Mouse (Mus musculus) cerebellum, adult 18-20 months (tissue): ENCODE results near the gene Nod2.
A peak's percentile ranks its signal among the peaks of the same experiment; 100 is the strongest.
"Not testable (repeated sequence)": the region's sequence is repeated elsewhere in the genome, so short reads cannot be mapped to it uniquely, and the experiment has no call there.

ENCODE experiments used
- DNase-seq, 2 experiments: peaks; one replicate each; pipeline ENCODE4 v3.0.0; 2021

Gene Nod2

DNA sequence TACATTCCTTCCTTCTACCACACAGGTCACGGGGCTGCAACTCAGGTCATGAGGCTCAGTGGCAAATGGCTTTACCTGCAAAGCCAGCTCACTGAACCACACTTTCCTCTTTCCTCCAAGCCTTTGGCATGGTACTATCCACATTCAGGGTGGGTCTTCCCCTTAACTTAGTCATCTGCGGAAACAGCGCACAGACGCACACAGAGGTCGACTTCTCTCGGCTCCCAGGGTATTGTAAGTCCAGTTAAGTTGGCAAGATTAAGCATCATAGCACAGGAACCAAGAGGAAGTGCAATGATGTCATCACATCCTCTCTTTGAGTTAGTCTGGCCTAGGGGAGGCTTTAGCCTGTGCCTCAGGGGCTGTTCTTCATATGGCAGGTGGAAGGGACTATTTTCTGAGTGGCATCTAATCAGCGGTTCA lies 13.8 kb upstream of the Nod2 start:
- no peak for DNase-seq

DNA sequence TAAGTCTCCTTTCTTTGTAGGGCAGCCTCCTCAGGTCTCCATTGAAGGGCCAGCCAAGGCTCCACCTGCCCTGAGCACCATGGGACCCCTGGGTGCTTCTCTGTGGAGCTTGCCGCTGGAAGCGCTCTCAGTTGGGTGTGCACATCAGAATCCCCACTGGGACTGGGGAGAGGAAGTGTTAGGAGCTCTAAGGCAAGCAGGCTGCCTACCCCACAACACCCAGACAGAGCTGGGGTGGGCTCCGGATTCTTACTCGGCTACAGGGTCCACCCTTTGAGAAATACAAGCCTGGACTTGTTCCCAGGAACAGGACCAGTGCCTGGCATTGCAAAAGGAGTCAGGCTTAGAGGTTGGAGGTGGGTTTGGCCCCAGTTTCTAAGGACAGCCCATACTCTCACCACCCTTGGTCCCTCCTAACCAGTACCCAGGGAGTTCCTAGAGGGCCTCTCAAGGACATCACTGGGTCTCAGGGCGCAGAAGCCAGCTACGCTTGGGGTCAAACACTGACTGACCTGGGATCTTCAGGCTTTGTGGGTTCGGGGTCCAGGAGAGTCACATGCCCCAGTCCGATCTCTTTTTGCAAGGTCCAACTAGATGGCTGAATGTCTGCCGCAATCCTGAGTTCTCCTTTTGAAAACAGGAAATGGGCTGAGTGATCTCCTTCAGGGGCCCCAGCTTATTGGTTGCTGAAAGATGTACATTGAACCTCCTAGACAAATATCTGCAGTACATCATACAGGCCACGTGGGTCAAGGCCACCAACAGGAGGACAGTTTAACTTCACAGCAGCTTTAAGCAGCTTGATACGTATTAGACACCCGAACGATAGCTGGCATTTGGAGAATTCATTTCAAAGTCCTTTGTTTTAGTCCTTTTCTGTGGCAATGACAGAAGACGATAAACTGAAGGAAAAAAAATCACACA lies 11.4 kb upstream of the Nod2 start, which contains the start of gene Snx20:
Snx20 (minus strand) TSS at position 655 of the 924 bp plus-strand sequence.
- no peak for DNase-seq

DNA sequence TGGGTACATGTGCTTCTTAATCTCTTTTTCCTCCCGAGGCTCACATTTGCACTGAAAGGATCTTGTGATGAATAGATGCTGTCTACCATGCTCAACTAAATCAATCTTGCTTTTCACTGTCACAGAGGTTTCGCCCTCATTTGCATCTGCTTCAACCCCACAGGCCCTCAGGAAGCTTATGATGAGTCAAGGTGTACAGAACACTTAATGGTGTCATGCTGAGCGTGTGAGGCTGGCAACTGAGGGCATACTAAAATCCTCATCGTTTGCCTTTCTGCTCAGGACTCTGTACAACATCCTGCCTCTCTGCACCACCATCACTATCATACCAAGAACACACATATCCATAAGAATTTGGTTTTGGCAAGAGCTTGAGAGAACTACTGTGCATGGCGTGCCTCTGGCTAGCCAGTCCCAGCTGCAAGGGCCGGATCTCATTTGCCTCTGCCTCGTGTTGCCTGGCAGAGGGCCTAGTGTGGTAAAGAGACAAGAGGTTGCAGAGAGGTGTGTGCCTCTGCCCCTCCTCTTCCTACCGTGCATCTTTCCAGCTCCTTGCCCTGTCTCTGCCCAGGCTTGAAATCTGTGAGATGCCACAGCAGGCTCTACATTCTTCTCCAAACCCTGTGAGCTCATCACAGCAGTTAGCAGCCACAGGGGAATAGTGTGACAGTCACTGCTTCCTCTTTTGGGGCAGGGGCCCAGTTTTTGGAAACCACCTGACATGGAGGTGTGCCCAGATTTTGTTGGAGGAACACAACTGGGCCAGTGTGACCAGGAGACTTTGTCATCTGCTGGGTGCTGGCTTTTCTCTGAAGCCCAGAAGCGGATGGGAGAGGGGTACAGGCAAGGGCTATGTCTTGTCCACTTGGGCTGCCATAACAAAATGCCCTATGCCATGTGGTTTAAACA lies 9.8 kb upstream of the Nod2 start:
- no peak for DNase-seq

DNA sequence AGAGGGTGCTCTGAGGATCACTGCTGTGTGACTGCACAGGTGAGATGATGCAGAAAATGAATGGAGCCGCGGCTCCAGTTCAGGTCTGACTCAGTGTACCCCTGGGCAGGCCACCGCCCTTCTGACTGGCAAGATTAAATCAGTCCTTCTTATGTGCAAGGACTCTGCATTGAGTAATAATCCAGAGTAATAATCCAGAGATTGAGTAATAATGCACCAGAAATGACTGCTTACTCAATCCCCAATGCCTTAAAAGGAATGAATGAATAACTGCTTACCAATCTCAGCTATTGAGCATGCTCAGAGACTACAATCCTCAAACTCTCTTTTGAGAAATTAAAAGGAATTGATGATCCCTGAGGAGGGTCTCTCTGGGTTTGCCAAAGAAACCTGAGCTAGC lies 8.2 kb upstream of the Nod2 start:
- no peak for DNase-seq

DNA sequence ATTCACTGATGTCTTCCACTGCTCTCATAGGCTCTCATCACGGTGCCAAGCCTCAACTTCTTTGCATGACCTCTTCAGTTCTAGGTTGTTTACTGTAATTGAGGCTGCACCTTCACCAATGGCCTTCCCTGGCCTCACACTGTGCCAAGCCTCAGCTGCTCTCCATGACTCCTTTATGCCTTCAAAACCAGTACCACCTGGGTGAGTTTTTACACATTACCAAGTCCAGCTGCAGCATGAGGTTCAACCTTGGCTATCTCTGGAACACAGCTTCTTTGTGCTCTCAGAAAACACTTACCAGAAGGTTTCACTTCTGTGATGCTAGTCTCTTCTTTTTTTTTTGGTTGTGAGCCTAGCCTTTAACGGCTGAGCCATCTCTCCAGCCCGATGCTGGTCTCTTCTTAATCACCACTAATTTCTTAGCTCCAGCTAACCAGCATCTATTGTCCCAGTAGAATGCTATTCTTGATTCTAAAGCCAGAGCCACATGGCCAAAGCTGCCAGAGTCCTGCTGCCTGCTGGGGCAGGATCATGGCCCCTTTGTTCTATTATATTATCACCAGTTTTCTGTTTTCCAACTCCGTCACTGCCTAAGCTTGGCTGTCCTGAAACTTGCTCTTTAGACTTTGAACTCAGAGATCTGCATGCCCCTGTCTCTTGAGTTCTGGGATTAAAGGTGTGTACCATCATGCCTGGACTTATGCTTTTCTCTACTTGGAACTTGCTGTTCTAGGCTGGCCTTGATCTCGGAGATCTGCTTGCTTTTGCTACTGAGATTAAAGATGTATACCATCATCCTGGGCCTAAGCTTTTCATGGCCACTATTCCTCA lies 4.2 kb upstream of the Nod2 start:
- DNase-seq, result no peak

DNA sequence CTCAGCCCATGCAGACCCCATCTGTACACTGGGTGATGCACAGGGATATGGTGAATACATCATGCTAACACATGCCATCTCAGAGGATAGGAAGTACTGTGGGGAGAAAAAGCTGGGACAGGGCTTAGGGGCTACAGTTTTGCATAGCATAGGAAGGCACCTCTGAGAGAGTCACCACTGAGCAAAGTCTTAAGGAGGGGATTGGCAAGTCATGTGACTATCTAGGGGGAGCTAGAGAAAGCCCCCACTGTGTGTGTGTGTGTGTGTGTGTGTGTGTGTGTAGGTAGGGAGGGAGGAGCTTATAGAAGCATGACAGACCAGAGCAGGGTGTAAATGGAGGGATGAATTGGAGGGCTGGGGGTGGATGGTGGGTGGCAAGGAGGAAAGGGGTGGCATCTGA lies 1.2 kb downstream of the Nod2 start:
- no peak for DNase-seq

DNA sequence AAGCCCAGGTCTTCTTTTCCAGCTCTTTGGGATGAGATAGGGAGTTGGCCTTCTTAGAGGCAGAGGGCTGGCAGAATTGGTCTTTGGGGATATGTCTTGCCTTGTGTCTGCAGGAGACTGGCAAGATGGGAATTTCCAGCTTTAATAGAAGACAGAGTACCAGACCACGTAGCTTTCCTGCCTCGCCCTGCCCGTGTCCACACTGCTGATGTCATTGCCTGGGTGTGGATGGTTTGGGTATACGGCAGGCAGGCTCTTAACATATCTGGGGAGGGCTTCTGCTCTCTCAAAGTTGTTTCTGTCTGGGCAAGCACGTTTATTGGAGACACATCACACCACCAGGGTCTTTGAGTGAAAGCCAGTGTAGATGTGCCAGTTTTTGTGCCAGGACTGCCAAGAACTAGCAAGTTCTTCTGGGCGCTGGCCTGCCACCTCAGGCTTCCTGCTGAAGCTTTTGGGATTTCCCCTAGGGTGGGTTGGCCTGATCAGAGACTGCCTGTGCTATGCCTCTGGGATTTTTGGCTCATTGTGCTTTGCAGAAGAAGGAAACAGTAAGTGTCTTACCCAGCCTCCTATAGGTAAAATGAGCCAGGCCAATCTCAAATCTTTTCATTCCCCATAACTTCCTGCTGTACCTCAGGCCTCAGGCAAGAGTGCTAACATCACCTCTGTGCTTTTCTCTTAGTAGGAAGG lies 3.0 kb downstream of the Nod2 start:
- no peak for DNase-seq

DNA sequence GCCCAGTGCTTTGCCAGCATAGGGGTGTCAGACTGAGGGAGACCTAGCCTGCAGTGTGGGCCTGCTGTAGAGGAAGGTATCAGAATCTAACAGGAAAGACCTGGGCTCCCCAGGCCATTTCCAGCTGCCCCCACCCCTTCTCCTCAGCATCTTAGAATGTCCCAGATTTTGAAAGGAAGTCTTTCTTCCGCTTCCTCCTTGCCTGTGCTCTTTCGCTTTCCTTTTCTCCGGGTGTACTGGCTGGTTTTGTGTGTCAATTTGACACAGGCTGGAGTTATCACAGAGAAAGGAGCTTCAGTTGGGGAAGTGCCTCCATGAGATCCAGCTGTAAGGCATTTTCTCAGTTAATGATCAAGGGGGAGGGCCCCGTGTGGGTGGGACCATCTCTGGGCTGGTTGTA lies 4.0 kb downstream of the Nod2 start:
- DNase-seq, result not testable (repeated sequence)

DNA sequence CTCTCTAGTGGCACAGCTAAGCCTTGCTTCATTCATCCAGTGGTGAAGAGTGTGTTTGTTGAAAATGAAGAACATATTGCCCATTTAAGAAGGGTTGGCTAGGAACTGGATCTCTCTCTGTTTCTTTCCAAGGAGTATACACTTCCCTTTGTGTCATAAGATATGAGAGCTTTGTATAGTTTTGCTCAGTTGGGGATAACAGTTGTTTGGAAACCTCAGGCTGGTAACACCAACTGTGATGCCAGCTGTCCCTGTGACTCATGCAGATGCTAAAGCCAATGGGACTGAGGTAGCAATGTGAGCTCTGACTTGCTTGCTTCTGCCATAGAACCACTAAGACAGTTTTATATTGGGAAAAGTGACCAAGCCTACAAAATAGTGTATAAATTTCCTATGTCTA lies 8.2 kb downstream of the Nod2 start:
- DNase-seq, result no peak

DNA sequence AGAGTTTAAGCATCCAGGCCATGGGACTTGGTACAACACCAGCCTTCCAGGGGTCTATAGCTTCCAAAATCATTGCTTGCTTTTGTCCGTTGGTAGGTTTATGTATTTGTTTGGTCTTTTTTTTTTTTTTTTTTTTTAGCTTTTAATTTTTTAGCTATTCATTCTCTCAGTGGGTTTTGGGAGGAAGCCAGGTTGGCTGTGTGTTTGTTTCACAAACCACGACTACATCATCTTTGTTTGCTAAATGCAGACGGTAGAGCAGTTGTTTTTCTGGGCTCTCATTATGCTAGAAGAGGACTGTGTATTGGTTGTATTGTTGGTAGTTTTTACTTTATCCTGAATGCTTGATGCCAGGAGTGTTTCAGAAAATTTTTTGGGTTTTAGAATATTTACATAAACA lies 12.8 kb downstream of the Nod2 start:
- DNase-seq, result no peak

DNA sequence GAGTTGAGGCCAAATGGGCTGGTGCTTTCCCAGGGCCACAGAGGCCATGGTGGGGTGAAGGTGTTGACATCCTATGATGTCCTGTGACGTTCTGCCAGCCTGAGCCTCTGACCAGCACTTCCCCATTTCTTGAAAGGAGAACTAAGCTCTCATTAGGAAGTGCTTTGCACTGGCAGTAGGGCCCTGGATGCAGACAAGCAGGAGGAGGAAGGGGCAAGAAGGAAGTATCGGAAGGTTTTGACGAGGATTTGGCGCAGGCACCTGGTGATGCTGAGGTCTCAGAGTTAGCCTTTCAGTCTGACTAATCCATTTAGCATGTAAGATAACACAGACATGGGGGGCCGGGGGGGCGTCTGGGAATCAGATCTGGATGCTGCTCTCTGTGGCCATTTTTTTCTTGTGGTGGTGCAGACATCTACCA lies 15.3 kb downstream of the Nod2 start:
- DNase-seq, result no peak

DNA sequence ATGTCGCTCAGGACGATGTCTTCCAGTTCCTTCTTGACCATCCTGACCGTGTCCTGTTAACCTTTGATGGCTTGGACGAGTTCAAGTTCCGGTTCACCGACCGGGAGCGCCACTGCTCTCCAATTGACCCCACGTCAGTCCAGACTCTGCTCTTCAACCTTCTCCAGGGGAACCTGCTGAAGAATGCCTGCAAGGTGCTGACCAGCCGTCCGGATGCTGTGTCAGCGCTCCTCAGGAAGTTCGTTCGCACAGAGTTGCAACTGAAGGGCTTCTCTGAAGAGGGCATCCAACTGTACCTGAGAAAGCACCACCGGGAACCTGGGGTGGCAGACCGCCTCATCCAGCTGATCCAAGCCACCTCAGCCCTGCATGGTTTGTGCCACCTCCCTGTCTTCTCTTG lies 17.0 kb downstream of the Nod2 start:
- DNase-seq, result no peak

DNA sequence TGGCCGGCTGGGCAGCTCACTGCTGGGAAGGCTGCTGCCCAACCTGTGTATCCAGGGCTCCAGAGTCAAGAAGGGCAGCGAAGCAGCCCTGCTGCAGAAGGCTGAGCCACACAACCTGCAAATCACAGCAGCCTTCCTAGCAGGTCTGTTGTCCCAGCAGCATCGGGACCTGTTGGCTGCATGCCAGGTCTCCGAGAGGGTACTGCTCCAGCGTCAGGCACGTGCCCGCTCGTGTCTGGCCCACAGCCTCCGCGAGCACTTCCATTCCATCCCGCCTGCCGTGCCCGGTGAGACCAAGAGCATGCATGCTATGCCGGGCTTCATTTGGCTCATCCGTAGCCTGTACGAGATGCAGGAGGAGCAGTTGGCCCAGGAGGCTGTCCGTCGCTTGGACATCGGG lies 17.8 kb downstream of the Nod2 start:
- DNase-seq, result peak; percentile 71 to 74

DNA sequence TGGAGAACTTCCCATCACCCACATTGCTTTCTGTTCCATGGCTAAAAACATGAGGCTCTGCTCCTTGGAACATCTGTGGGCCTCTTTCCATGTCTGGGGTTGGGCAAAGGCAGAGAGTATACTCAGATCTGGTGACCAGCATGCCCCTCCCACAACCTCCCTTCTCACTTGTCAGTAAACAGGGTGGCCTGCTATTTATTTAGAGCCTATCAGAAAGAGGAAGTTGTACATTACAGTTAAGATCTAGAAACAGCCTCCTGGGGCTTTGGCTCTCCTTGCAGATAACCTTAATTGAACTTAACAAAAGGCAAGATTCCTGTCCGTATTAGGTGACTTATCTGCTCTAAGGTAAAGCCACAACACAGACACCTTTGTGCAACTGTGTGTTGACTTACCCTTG lies 19.3 kb downstream of the Nod2 start:
- no peak for DNase-seq

DNA sequence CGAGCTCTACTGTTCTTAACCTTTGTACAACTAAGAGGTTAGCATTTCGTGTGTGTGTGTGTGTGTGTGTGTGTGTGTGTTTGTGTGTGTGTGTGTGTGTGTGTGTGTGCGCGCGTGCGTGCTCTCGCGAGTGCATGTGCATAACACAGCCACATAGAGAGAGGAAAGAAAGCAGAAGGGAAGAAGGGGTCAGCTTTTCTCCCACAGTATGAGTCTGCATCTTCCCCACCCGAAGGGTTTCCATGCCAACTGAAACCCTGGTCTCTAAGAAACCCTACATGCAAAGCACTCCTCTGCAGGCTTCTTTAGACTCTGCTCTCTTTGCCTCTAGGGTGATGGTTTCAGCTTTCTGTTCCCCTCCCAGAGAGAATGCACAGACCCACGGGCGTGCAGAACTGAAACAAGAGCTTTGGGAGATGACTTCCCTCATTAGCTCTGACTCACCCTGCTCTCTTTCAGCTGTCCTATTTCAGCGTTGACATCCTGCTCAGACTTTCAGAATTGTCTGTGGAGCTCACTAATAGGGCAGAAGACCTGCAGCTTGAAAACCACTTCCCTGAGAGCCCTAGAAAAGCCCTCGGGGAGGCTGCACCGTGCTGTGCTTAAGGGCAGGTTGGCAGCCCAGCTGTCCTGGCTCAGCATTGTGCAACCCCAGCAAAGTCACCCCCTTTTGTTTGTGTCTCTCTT lies 21.4 kb downstream of the Nod2 start:
- no peak for DNase-seq

DNA sequence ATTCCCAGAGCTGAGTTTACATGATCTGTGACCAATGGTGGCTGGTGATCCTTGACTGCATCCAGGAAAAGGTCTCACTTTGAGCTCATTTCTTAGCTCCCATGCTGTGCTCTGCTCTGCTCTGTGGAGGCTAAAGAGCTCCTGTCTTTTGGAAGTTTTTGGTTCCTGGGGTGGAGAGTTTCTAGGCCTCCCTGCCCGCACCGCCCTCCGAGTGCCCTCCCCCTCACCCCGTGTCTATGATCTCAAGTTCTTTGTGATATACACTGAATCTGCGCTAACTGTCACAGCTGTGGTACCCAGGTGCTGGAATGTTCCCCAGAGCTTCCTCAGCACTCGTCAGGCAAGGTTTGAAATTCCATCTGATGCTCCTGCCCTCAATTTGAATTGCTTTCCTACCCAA lies 23.7 kb downstream of the Nod2 start:
- no peak for DNase-seq

DNA sequence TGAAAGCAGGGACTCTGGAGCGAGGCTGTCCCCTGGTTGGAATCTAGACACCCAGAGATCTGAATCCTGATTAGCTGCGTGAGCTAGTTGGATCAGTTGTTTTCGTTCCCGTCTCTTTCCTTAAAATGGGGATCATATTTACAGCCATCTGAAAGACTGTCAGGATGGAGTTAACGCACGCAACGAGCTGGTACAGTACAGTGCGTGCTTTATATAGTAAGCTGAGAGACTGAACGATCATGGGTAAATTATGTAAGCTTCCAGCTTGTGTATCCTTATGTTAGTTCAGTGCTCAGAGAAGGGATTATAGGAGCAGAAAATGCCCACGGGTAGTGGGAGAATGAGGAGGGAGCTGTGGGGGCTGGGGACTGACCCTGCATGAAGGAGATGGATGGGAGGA lies 24.5 kb downstream of the Nod2 start:
- DNase-seq, result no peak

DNA sequence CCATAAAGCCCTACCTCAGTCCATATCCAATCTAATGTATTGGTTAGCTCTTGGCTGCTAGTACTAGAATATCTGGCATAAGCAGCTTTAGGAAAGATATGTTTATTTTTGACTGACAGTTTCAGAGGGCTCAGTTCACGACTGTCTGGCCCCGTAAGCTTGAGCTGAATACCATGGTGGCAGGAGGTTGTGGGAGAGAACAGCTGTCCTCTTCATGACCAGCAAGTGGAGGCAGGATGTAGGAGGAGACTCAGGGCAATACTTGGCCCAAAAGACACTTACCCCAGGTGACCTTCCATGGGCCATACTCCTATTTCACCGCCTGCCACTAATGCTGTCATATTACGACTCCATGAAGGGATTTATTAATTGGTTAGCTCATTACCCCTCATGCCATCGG lies 26.7 kb downstream of the Nod2 start:
- DNase-seq, result no peak

DNA sequence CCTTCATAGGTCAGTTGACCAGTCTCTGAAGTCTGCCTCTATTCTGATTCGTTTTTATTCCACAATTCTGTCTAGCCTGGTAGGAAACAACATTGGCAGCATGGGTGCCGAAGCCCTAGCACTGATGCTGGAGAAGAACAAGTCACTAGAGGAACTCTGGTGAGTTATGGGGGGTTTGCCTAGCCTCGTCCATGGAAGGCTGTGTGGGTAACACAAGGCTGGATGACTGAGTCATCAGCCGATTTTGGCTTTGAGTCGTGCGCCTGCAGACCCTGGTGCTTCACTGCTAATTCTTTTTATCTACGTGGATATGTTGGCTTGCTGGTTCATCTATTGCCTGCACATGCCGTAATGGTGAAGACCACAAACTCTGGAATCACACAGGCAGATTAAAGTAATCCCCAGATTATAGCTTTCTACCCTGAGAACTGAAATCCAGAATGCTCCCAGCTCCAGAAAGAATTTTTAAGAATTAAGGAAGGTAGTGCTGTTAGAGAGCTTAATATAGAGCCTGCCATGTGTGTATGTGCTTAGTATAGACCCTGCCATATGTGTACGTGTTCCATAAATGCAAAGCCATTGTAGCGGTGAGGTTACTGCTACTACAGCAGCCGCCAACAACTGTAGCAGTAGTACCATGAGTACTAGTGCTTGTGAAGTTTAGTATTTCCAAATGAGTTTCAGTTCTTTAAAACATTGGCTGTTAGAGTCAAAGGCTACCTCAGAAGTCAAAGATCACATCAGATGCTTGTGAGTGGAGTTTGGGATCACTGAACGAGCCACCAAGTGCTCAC lies 28.5 kb downstream of the Nod2 start:
- DNase-seq, result no peak

DNA sequence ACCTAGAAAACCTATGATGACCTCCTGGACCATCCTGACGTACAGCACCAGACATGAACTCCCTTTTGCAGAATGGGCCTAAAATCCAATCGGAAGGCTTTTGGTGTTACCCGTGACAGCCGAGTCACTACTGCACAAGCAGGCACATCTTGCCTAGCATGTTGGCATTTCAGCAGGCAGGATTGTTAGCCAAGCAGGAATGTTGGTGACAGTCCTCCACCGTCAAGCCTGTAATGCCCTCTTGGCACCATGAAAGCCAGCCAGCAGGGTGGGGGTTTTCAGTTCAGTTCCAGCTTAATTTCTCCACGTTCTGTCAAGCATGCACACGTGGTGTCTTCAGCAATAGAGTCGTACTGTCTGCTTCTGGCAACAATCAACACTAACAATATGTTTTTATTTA lies 30.0 kb downstream of the Nod2 start:
- DNase-seq, result no peak

DNA sequence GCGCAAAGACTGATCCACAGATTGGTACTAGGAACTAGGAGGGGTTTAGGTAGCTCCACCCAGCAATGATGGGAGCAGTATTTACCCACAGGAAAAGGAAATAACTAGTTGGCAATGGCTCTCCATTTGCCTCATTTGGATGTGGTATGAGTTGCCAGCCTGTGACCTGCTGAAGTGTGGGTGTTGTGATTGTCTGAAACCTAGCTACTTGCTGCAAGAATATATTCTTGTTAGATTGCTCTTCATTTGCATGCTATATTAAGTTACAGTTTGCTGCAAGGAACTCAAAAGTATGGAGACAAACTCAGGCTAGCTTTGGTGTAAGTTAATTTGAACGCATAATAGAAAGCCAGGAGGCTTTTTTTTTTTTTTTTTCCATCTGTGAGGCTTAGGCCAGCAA lies 33.5 kb downstream of the Nod2 start:
- no peak for DNase-seq
